Mouse (Mus musculus) limb, embryonic 14.5 days (tissue): ENCODE data around the gene Gabbr2. TPM values are rescaled to one million over a fixed set of nuclear protein-coding genes. Genes with fewer than 3 reads are reported as not detected.

Experiments used
- ATAC-seq: fragments of 200-750 bp; cut with Nextera tagmentation; 2 replicates; pipeline ENCODE4 v1.8.0; 2017; ENCODE audit warnings: low read depth, moderate number of reproducible peaks, moderate TSS enrichment; ENCODE audit not compliant: low FRiP score
- DNase-seq: peaks from one replicate; pipeline ENCODE4 v3.0.0-alpha.2; 2015; ENCODE audit warnings: low spot score
- H3K27ac ChIP-seq: fragments of 300-500 bp; sonication (generic); replicated peaks from 2 replicates; pipeline ENCODE4 v1.5.1; 2014; ENCODE audit warnings: low read depth, mild to moderate bottlenecking, low read length, moderate library complexity, mixed read lengths
- H3K27me3 ChIP-seq: fragments of 300-500 bp; sonication (generic); 2 replicates; pipeline ENCODE4 v1.6.1; 2014; ENCODE audit warnings: low read length, mixed read lengths; ENCODE audit not compliant: control insufficient read depth, insufficient read depth
- H3K36me3 ChIP-seq: fragments of 300-500 bp; sonication (generic); 2 replicates; pipeline ENCODE4 v1.6.1; 2014; ENCODE audit warnings: mild to moderate bottlenecking, low read length, moderate library complexity, mixed read lengths; ENCODE audit not compliant: control insufficient read depth, insufficient read depth
- H3K4me1 ChIP-seq: fragments of 300-500 bp; sonication (generic); 2 replicates; pipeline ENCODE4 v1.6.1; 2014; ENCODE audit warnings: antibody characterized with exemption, low read length, mixed read lengths; ENCODE audit not compliant: control insufficient read depth, insufficient read depth
- H3K4me2 ChIP-seq: fragments of 300-500 bp; sonication (generic); replicated peaks from 2 replicates; pipeline ENCODE4 v1.6.1; 2014; ENCODE audit warnings: low read depth, mild to moderate bottlenecking, low read length, moderate library complexity; ENCODE audit not compliant: severe bottlenecking
- H3K4me3 ChIP-seq: fragments of 300-500 bp; sonication (generic); replicated peaks from 2 replicates; pipeline ENCODE4 v1.5.1; 2014; ENCODE audit warnings: low read length
- H3K9ac ChIP-seq: fragments of 300-500 bp; sonication (generic); 2 replicates; pipeline ENCODE4 v1.6.1; 2014; ENCODE audit warnings: mild to moderate bottlenecking, low read depth, low read length, moderate library complexity; ENCODE audit not compliant: severe bottlenecking
- H3K9me3 ChIP-seq: fragments of 300-500 bp; sonication (generic); 2 replicates; pipeline ENCODE4 v1.6.1; 2016; ENCODE audit warnings: low read length; ENCODE audit not compliant: control insufficient read depth
- POLR2A ChIP-seq: fragments of 200-500 bp; IDR thresholded peaks from 2 replicates; pipeline ENCODE4 v1.8.0; 2012; ENCODE audit warnings: inconsistent platforms, mild to moderate bottlenecking, moderate library complexity, borderline replicate concordance; ENCODE audit not compliant: insufficient read depth, insufficient read length; ENCODE audit errors: extremely low read depth
- WGBS: fragments of 180-500 bp; shearing (Covaris S2); extraction: QIAGEN DNeasy Blood & Tissue Kit; methylation state at CpG from one replicate; pipeline ENCODE4 v1.1.7; 2014; 5-methylcytosine and 5-hydroxymethylcytosine counted together
- polyA plus RNA-seq, 2 experiments: library from polyadenylated mRNA; depleted of rRNA in 1 of 2; stranded (reverse) in 1 of 2; unstranded in 1 of 2; fragments of >200 nt; fragmentation: Nextera tagmentation in 1 of 2; extraction: Ambion mirVana in 1 of 2; gene quantifications; 2 replicates each; pipeline versions ENCODE4 v1.2.1 to v1.2.3; 2012 to 2014

The Gabbr2 gene
- polyA plus RNA-seq, 2 experiments, result 0.15 to 0.30 TPM

- H3K27ac ChIP-seq, result no peak overlapping the region
- H3K9ac ChIP-seq, result no peak overlapping the region
- no peak for ATAC-seq
- no peak for DNase-seq
- H3K9me3 ChIP-seq, result no peaks in the 10 kb centered on the region
- H3K4me1 ChIP-seq, result peaks cover 4% of the 10 kb centered on the region; the same call in 1 of the 2 replicates
- peaks cover 25% of the 10 kb centered on the region for H3K36me3 ChIP-seq
- TF ChIP-seq POLR2A, result no peak
- 85% methylated on average over 8 of the region's 8 CpGs for WGBS
- no peak overlapping the region for H3K4me3 ChIP-seq
- H3K4me2 ChIP-seq, result no peak overlapping the region
- H3K27me3 ChIP-seq, result no peaks in the 10 kb centered on the region
These were observed 40.5 kb upstream of the Gabbr2 start for GRCm38 (mm10) chr4:47032171-47032570.

GRCm38 (mm10) chr4:47028791-47029190 is 37.1 kb upstream of the Gabbr2 start:
- no peak overlapping the region for H3K4me3 ChIP-seq
- no peaks in the 10 kb centered on the region; the same call in 1 of the 2 replicates for H3K4me1 ChIP-seq
- H3K4me2 ChIP-seq, result no peak overlapping the region
- no peak for TF ChIP-seq POLR2A
- ATAC-seq (no peak), DNase-seq (no peak)
- H3K9me3 ChIP-seq, result no peaks in the 10 kb centered on the region
- 28% methylated on average over 5 of the region's 5 CpGs for WGBS
- H3K27ac ChIP-seq, result no peak overlapping the region
- no peaks in the 10 kb centered on the region for H3K27me3 ChIP-seq
- H3K9ac ChIP-seq, result no peak overlapping the region
- peaks cover 32% of the 10 kb centered on the region; the same call in 1 of the 2 replicates for H3K36me3 ChIP-seq

GRCm38 (mm10) chr4:47023949-47024348 is 32.3 kb upstream of the Gabbr2 start:
- H3K4me2 ChIP-seq, result no peak overlapping the region
- H3K36me3 ChIP-seq, result peaks cover 28% of the 10 kb centered on the region; the same call in 1 of the 2 replicates
- H3K4me3 ChIP-seq, result no peak overlapping the region
- no peak overlapping the region for H3K27ac ChIP-seq
- no peaks in the 10 kb centered on the region for H3K9me3 ChIP-seq
- DNase-seq (no peak), ATAC-seq (no peak)
- no peak for TF ChIP-seq POLR2A
- H3K9ac ChIP-seq, result no peak overlapping the region
- no peaks in the 10 kb centered on the region; the same call in 1 of the 2 replicates for H3K4me1 ChIP-seq
- WGBS, result 70% methylated on average over 6 of the region's 6 CpGs
- no peaks in the 10 kb centered on the region for H3K27me3 ChIP-seq

- H3K4me2 ChIP-seq, result no peak overlapping the region
- no peak overlapping the region for H3K4me3 ChIP-seq
- no peaks in the 10 kb centered on the region for H3K4me1 ChIP-seq
- TF ChIP-seq POLR2A, result no peak
- no peak overlapping the region for H3K9ac ChIP-seq
- no peak for DNase-seq
- 80% methylated on average over 10 of the region's 10 CpGs for WGBS
- ATAC-seq, result no peak
- peaks cover 28% of the 10 kb centered on the region; the same call in 1 of the 2 replicates for H3K36me3 ChIP-seq
- no peaks in the 10 kb centered on the region for H3K9me3 ChIP-seq
- H3K27me3 ChIP-seq, result no peaks in the 10 kb centered on the region
- H3K27ac ChIP-seq, result no peak overlapping the region
These were observed 31.3 kb upstream of the Gabbr2 start for GRCm38 (mm10) chr4:47022804-47023603.

- TF ChIP-seq POLR2A, result no peak
- Histone ChIP-seq H3K27me3 (no peaks in the 10 kb centered on the region), H3K9me3 (no peaks in the 10 kb centered on the region), H3K27ac (no peak overlapping the region), H3K4me3 (no peak overlapping the region), H3K36me3 (peaks cover 27% of the 10 kb centered on the region), H3K4me2 (no peak overlapping the region), H3K9ac (no peak overlapping the region), H3K4me1 (no peaks in the 10 kb centered on the region)
- ATAC-seq (no peak), DNase-seq (no peak)
- 13% methylated on average over 5 of the region's 5 CpGs for WGBS
These were observed 28.9 kb upstream of the Gabbr2 start for GRCm38 (mm10) chr4:47020563-47020962.
